Mouse (Mus musculus) activated CD4-positive, CD25-positive, alpha-beta regulatory T cell, adult 4 months (primary cell): Measurements from ENCODE around the gene Olfr547. TPM values are rescaled to one million over a fixed set of nuclear protein-coding genes. Genes with fewer than 3 reads are reported as not detected.
"Not testable (repeated sequence)": the region's sequence is repeated elsewhere in the genome, so short reads cannot be mapped to it uniquely, and the experiment has no call there.

Experiments used
- ATAC-seq: one replicate; pipeline ENCODE4 v1.8.0; 2017
- polyA plus RNA-seq, 2 experiments: library from polyadenylated mRNA; unstranded; fragments of 100-300 nt; shearing (Covaris generic); gene quantifications; one replicate each; pipeline ENCODE4 v1.2.1; 2017

Olfr547 gene
- not detected for polyA plus RNA-seq

DNA sequence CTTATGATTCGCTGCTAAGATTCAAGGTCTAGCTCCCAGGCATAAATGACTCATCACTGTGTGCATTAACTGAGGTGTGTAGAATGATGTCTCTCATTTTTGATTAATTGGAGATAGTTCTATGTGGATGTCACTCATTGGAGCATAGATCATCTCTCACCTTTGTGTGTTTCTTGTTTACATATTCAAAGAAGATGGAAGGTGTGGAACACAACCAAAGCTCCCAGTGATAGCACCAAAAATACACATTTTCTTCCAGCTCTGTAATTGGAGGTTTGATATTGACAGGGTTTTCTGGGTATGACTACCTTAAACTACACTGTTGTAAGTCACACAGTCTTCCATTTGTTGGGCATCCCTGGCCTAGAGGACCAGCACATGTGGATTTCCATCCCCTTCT, at the start of gene Olfr547:
TSS of gene Olfr547 (plus strand) at position 301 of the 400 bp plus-strand sequence.
- no peak for ATAC-seq

DNA sequence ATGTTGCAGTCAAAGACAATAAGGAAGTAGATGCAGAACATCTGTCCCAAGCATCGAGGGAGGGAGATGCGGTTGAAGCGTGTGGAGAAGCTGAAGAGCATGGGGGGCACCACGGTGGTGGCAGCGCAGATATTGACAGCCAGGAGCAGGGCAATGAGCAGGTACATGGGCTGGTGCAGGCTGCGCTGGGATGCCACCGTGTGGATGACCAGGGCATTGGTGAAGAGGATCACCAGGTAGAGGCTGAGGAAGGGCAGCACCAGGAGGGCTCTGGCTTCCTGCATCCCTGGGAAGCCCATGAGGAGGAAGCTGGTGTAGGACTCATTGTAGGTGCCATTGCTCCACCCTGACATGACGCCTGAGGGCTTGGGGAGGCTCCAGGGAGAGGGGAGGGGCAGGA, 49.8 kb upstream of the Olfr547 start:
- not testable (repeated sequence) for ATAC-seq

DNA sequence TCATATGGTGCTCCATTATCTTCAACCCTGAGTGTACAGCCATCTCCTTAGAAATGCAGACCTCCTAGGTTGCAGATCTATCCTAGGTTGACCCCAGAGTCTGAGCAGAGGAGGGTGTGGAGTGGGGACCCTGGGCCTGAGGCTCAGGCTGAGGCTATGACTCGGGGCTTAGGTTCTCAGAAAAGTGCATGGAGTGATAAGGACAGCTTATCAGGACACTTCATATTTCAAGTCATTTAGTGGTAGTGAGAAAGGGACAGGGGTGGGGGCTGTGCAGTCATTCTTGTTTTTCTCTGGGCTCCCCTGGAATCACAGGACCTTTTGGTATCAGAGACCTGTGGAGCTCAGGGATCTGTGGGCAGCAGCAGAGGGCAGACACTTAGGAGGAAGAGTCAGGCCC, 48.4 kb upstream of the Olfr547 start:
- no peak for ATAC-seq

DNA sequence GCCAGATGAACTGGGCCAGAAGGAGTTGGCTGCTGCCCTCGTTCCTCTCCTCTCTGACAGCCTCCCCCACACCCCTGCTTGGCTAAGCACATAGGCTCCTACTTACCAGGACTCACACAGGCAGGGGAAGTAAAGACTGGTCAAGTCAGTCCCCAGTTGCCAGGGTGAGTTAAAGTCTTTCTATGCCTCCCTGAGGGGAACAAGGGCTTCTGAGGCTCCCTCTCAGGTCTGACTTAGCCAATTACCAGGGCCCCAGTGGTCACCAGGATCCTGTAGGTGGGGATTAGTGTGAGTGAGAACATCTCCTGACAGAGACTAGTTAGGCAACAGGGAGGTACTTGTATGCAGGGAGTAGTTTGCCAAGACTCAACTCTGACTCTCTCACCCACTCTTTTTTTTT, 46.4 kb upstream of the Olfr547 start, which contains the start of gene Olfr544:
TSS of gene Olfr544 (minus strand) at position 153 of the 400 bp plus-strand sequence.
- ATAC-seq: no peak

DNA sequence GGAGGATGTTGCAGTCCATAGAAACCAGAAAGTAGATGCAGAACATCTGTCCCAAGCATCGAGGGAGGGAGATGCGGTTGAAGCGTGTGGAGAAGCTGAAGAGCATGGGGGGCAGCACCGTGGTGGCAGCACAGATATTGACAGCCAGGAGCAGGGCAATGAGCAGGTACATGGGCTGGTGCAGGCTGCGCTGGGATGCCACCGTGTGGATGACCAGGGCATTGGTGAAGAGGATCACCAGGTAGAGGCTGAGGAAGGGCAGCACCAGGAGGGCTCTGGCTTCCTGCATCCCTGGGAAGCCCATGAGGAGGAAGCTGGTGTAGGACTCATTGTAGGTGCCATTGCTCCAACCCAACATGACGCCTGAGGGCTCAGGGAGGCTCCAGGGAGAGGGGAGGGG, 40.1 kb upstream of the Olfr547 start:
- not testable (repeated sequence) for ATAC-seq

DNA sequence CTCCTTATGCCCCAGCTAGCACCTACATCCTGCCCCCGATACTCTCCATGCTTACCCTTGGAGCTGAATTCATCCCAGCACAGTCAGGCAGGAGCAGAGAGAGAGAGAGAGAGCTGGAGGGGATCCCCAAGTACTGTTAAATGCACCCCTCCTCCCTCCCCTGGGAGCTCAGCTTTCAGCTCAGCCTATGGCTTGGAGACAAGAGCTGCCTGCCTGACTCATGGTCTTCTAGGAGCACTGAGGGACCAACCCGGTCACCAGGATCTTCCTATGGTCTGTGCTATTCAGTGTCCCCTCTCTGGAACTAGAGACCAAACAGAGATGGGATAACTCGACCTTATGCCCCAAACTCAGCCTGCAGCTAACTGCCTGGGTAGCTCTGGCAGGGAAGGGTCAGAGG, 35.1 kb upstream of the Olfr547 start, which contains the start of gene Olfr545:
TSS of gene Olfr545 (minus strand) at position 101 of the 400 bp plus-strand sequence.
- ATAC-seq: no peak

DNA sequence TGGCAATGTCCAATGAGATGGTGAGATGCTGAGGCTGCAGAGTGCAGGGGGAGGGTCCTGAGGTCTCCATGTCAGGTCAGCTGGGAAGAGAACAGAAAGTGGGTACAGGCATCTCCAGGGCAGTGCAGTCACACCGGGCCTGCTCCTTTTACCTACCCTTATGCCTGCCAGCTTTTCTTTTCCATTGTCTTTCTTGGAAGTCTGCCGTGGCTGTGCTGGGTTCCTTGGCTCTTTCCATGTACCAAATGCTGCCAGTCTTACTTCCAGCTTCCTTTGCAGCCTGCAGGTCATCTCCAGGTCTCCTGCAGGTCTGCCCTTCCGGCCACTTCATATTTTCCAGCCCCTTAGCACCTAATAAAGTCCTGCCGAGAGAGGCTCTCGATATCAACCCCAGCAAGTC, 32.6 kb upstream of the Olfr547 start:
- ATAC-seq: no peak

DNA sequence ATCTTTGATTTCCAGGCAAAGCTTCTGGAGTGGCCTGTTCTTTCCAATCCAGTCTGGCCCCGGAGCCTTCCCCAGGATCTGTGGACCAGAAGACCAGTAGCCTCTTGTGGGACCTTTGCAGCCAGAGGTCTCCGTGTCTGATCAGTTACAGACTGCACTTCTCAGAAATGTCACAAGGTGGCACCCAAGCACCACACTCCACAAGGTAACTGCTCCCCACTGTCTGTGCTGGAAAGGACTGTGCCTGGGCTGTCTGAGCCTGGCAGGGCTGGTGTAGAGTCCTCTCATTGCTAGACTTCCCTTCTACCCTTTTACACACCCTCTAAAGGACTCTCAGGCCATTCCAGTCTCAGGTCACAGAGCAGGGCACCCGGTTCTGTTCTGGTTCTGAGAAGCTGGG, 27.7 kb upstream of the Olfr547 start:
- peak; percentile 66 for ATAC-seq

DNA sequence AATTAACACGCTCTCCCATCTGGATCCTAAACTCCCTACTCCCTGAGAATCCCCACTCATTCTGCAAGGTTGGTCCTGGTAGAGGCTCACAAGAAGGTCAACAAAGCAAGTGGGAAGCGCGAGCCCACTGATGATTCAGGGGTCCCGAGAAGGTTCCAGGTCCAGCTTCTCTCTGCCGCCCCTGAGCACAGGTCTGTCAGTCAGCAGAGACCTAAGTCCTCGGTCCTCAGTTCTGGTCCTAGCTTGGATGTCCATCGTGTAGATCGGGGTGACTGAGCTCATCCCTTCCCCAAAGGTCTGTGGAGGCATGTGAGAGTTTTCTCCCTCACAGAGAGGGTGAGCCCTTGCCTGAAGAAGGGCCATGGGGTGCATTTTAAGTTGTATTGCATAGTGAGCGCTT, 26.5 kb upstream of the Olfr547 start:
- no peak for ATAC-seq

DNA sequence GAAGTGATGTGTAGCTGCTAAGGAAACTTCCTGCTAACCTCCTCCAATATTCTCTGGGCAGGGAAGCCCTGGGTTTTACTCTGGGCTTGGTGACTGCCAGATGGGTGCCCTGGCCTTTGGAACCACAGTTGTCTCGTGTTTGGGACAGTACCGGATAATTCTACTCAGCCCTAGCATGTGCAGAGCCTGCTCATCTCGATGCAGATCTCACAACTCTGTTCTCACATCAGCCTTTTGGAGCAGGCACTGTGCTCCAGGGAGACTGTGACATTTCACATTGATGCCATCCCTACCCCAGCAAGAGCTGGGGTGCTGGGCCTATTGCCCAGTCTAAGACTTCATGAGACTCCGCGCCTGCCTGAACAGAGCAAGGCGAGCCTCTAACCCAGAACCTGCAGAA, 25.9 kb upstream of the Olfr547 start:
- no peak for ATAC-seq

DNA sequence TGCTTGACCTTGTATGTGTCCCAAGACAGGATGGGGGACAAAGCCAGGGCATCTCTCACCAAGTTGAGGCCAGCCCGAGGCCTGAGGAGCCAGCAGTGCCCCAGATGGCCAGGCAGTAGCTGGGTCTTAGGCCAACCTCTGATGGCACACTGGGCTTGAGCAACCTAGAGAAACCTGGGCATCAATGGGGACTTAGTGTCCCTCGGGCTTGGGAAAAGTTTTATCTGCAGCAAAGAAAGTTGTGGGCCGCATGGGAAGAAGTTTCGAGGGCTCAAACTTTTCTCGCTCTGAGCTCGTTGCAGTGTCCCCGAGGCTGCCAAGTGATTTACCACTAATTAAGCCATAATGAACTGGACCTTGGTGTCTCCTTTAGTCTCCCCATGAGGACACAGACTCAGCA, 24.8 kb upstream of the Olfr547 start:
- ATAC-seq: no peak

DNA sequence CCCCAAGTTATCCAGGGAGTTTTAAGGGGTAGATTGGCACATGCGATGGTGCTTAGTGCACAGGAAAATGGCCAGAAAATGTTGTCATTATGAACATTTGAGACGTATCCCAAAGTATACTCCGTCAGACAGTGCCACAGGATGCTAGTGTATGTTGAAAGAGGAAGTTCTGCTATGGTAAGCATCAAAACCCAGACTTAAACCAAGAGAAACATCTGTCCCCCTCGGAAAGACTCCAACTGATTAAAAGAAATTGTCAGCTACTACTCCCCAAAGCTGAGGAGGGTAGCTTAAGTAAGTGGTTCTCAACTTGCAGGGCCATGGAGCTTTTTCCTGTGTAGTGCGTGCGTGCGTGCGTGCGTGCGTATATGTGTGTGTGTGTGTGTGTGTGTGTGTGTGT, 22.6 kb upstream of the Olfr547 start:
- ATAC-seq: no peak

DNA sequence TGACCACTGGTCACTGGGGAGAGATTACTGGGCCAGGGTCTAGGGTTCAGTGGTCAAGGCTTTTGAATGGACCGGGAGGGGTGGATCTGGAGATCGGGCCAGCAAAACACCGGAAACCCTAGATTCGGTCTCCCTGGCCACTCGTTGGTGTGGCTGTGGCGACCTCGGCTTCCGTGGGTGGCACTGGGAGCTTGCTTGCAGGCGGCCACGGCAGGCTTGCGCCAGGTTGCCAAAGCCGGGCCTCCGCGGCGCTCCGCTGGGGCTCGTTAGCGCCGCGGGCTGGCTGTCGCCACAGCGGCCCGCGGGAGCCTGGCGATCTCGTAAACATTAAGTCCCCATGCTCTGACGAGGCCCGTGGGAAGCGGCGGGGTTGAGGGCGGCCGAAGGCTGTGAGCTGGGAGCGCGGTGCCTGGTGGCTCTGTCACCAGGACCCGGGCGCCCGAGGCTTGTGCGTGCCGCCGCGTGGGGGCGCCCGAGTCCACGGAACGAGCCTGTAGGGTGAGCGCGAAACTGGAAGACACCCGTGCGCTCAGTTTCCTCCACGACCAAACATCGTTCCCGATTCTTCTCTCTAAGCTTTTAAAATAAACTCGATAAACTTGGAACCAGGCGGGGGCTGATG, 21.6 kb upstream of the Olfr547 start:
- peak; percentile 93 for ATAC-seq

DNA sequence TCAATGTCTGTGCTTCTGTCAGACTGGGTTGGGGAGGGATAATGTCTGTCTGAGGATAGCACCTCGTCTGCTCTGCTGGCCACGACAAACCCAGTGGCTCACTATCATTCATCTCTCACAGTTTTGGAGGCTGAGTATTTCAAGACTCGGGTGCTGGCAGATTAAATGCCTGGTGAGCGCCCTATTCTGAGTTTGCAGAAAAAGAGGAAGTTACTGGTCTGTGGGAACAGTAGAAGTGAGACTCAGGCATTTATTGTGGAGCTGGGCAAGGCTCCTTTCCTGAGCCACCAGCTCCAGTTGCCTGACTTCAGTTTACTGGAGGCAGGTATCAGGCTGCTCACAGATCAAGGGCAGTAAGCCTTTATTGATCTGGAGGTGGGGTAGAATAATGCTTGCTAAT, 20.4 kb upstream of the Olfr547 start:
- ATAC-seq: no peak

DNA sequence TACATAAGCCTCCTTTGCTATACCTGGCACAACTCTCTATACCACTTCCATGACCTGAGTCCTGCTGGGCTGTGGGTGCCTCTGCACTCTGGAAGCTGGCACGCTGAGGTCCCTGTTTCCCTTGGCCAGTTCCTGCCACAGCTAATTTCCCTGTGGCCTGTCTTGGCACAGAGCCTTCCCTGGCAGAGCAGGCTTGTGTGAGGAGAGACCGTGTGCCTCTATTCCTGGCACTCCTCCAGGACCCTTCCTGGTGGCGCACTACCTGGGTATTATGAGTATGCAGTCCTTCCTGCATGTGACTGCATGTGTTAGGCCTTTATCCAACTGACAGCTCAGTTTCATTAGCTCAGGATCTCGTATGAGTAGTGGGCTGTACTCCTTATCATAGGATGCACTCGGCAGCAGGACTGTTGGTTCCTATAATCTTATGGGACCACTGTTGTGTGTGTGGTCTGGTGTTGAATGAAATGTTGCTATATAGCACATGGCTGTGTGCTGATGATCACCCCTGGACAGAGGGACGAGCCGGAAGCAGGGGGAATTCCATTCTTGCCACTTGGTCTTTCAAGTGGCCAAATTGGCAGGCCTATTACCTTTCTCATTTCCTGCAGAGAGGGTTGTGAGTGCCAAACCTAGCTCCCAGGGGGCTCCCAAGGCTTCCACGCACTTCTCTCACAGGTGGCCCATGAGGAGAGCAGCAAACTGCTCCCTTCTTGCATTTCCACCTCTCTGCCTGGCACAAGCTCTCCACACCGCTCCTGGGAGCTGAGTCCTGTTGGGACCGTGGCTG, 18.1 kb upstream of the Olfr547 start:
- no peak for ATAC-seq

DNA sequence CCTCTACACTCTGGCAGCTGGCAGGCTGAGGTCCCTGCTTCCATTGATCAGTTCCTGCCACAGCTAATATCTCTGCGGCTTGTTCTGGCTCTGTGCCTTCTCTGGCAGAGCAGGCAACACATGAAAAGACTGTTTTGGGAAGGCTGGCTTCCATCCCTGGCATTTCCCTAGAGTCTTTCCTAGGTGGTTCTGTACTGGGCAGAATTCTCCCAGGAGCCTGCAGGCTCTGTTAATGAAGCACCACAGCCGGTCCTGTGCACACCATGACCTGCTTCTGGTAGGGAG, 17.6 kb upstream of the Olfr547 start:
- no peak for ATAC-seq

DNA sequence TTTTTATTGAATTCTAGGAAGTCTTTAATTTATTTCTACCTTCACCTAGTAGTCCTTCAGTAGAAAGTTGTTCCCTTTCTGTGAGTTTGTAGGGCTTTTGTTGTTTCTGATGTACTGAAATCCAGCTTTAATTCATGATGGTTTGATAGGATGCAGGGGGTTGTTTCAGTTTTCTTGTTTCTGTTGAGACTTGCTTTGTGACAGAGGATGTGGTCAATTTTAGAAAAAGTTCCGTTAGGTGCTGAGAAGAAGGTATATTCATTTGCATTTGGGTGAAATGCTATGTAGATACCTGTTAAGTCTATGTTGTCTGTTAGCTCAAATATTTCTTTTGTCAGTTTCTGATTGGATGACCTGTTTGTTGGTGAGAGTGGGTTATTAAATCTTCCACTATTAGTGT, 5.5 kb upstream of the Olfr547 start:
- ATAC-seq: peak; percentile 93

DNA sequence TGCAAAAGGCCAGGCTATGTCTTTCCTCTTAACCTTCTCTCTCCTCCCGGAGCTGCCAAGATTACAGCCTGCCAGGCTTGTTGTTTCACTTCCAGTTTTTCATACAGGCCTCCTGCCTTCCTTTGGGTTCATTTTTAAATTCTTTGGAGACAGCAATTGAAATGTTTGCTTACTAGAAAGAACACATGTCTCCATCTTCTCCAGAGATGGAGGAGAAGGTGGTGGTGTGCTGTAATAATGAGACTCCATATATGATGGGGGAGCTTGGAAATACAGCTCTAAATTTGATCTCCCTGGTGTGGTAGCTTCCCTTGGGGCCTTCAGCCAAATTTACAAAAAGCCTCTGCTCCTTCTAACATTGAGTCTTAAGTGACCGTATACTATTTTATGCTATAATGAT, 6.0 kb downstream of the Olfr547 start, which contains the start of gene Olfr548-ps1:
TSS of gene Olfr548-ps1 (plus strand) at position 301 of the 400 bp plus-strand sequence.
- ATAC-seq: no peak

DNA sequence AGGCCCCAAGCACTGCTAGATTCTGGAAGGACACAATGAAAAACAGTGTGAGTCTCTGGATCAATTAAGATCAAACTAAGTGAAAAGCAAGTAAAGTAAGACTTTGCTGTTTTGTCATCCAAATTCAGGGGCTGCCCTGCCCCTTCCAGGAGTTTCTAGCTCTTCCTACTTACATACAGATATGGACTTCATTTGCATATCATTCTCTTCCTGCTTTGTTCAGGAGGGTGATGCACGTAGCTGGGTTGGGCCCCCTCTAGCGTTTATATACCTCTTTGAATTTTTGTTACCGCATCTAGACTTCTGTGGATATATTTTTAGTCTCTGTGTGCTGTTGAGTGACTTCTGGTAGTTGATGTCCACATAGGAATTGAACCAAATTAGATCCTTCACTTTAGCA, 6.7 kb downstream of the Olfr547 start:
- no peak for ATAC-seq

DNA sequence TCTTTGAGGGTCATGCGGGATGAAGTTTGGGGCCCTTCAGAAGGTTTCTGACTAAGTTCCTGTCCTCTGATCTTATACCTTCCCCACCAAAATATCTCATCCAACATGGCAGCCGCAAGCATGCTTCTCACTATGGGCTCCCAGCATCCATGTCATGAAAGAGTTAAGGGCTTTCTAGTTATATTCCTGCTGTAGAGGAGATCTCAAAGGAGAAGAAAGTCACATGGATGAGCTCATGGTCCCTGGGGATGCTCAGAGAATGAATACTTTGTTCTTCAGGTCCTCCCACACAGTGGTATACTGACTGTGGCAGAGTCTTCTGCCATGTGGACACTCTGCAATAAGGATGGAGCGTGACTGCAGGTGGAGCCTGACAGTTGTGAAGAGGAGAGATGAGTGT, 15.0 kb downstream of the Olfr547 start, which contains the start of gene Olfr549:
TSS of gene Olfr549 (plus strand) at position 301 of the 400 bp plus-strand sequence.
- no peak for ATAC-seq

DNA sequence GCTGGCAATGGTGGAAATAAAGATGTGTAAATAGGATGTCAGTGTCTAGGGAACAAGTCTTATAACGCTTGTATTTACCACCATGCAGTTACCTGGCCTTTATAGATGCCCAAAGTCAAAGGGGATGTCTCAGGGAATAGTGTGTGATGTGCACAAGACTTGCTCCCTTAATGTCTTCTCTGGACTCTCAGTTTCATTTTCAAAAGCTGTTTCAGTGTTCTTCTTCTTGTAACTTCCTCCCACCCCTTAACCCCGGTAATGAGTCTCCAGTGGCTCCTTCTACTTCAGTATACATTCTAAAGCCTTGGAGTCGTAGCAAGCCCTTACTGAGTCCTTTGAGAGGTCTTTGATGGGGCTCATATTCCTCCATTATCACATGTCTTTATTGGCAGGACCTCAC, 18.7 kb downstream of the Olfr547 start:
- ATAC-seq: peak; percentile 43

DNA sequence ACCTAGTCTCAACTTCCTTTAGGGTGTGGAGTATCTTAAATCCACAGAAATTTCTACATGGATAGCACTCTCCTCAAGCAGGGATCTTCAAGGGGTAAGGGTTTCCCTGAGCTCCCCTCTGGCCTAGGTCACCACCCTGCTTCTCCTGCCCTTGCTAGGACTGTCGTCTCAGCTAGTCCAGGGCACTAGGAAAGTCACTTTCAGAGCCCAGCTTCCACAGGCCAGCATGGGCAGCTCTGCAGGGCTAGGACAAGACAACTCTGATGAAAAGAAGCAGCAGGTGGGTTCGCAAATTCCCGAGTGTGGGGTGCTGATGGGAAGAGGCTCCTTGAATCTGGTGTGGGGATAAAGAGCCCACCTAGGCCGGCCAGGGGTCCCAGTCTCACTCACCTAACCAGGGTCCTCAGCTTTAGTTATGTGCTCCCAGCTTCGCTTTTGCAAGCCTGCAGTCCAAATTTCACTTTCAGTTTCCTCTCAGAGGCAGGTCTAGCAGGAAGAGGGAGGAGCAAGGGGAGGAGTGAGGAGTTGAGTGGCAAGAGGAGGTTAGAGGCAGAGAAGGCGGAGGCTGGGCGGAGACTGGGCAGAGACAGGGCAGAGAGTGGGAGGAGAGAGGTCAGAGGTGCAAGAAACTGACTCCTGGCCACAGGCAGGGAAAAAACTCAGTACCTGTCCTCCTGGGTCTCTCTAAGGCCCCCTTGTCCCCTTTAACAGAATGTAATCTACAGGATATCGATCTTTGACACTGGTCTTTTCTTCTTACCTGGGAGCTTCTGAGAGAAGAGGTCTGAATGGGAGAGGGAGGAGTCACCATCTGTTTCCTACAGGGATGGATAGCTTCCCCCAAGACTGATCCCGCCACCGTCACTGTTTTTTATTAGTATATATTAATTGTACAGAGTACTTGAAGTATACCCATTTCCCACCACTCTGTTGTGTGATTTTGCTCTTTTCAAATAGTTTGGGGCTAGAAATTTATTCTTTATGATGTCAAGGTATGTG, 30.7 kb downstream of the Olfr547 start, which contains the start of gene Trim21:
TSS of gene Trim21 (minus strand) at position 488 of the 999 bp plus-strand sequence.
- ATAC-seq: peak; percentile 100

DNA sequence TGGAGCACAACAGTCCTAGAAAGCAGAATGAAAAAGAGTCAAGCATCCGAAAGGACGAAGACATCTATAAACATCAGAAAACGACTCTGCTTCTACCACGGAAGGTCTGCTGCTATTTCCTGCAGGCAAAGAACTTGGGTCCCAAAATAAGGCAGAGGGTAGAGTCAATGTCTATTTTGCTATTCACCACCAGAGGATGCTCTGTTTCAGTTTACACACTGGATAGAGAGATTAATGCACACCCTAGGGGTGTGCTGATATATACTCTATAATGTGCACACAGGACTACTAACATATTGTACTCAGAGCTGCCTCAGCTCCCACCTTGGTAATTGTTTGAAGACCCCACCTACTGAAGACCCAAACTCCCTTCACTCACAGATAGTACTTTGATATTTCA, 31.7 kb downstream of the Olfr547 start:
- no peak for ATAC-seq
